Mouse (Mus musculus) liver, postnatal 0 days (tissue): Measurements from ENCODE around the gene Psd4. TPM values are rescaled to one million over a fixed set of nuclear protein-coding genes. Genes with fewer than 3 reads are reported as not detected.

Source experiments
- ATAC-seq: fragments of 200-750 bp; cut with Nextera tagmentation; 2 replicates; pipeline ENCODE4 v1.8.0; 2017; ENCODE audit warnings: mild to moderate bottlenecking, moderate library complexity
- DNase-seq: peaks from one replicate; pipeline ENCODE4 v3.0.0-alpha.2; 2016
- H3K27ac ChIP-seq: fragments of 300-500 bp; sonication (generic); 2 replicates; pipeline ENCODE4 v1.5.1; 2014; ENCODE audit warnings: antibody characterized with exemption, moderate library complexity, mild to moderate bottlenecking, low read depth
- H3K27me3 ChIP-seq: fragments of 300-500 bp; sonication (generic); 2 replicates; pipeline ENCODE4 v1.6.1; 2014; ENCODE audit warnings: low read length, control low read depth, mixed read lengths; ENCODE audit not compliant: insufficient read depth
- H3K36me3 ChIP-seq: fragments of 300-500 bp; sonication (generic); replicated peaks from 2 replicates; pipeline ENCODE4 v1.6.1; 2014; ENCODE audit warnings: mild to moderate bottlenecking, control low read depth, low read length, moderate library complexity, mixed read lengths; ENCODE audit not compliant: insufficient read depth
- H3K4me1 ChIP-seq: fragments of 300-500 bp; sonication (generic); 2 replicates; pipeline ENCODE4 v1.6.1; 2014; ENCODE audit warnings: antibody characterized with exemption, mild to moderate bottlenecking, control low read depth; ENCODE audit not compliant: insufficient read depth
- H3K4me2 ChIP-seq: fragments of 300-500 bp; sonication (generic); 2 replicates; pipeline ENCODE4 v1.6.1; 2014; ENCODE audit warnings: low read depth, mild to moderate bottlenecking, low read length, moderate library complexity, mixed read lengths
- H3K4me3 ChIP-seq: fragments of 300-500 bp; sonication (generic); 2 replicates; pipeline ENCODE4 v1.5.1; 2014; ENCODE audit warnings: low read depth, low read length
- H3K9ac ChIP-seq: fragments of 300-500 bp; sonication (generic); replicated peaks from 2 replicates; pipeline ENCODE4 v1.6.1; 2014; ENCODE audit warnings: mild to moderate bottlenecking, moderate library complexity
- H3K9me3 ChIP-seq: fragments of 300-500 bp; sonication (generic); 2 replicates; pipeline ENCODE4 v1.6.1; 2016; ENCODE audit warnings: mild to moderate bottlenecking, control low read depth, low read length, mixed read lengths
- CTCF ChIP-seq: sonication (generic); IDR thresholded peaks from 2 replicates; pipeline ENCODE4 v1.5.1; 2016; ENCODE audit warnings: antibody characterized with exemption, low read depth
- EP300 ChIP-seq: IDR thresholded peaks from 2 replicates; pipeline ENCODE4 v1.6.1; 2016; ENCODE audit warnings: antibody characterized with exemption, low read depth, mild to moderate bottlenecking
- WGBS: fragments of 180-500 bp; shearing (Covaris S2); extraction: QIAGEN DNeasy Blood & Tissue Kit; methylation state at CpG from one replicate; pipeline ENCODE4 v1.1.7; 2014; ENCODE audit not compliant: insufficient replicate concordance; 5-methylcytosine and 5-hydroxymethylcytosine counted together
- polyA plus RNA-seq: library from polyadenylated mRNA; unstranded; fragments of >200 nt; fragmentation: Nextera tagmentation; extraction: Ambion mirVana; gene quantifications from 2 replicates; pipeline ENCODE4 v1.2.1, GENCODE M21; 2015

Psd4 gene
- polyA plus RNA-seq, 1 experiment from 2014 or later = 3.9 TPM

- WGBS = 33% methylated on average over 8 of the region's 8 CpGs
- Histone ChIP-seq H3K27ac (peak overlapping the region; percentile 91), H3K9ac (peak overlapping the region; percentile 70), H3K4me1 (peaks cover 31% of the 10 kb centered on the region), H3K36me3 (0 out of 2 replicates have a peak, but pooled peaks cover 11% of the 10 kb centered on the region), H3K4me3 (peak overlapping the region; percentile 44), H3K4me2 (peak overlapping the region; percentile 60), H3K27me3 (no peaks in the 10 kb centered on the region), H3K9me3 (no peaks in the 10 kb centered on the region)
- DNase-seq (peak; percentile 54), ATAC-seq (peak; percentile 80)
- no peak for TF ChIP-seq EP300
- TF ChIP-seq CTCF = no peak
Measured at GRCm38 (mm10) chr2:24345056-24345455, 22.3 kb upstream of the Psd4 start.

- 70% methylated on average over 1 of the region's 1 CpGs for WGBS
- Histone ChIP-seq H3K4me3 (no peak overlapping the region), H3K4me2 (0 out of 2 replicates have a peak overlapping the region, but pooled peaks have one; percentile 6), H3K27ac (no peak overlapping the region), H3K36me3 (0 out of 2 replicates have a peak, but pooled peaks cover 11% of the 10 kb centered on the region), H3K9me3 (no peaks in the 10 kb centered on the region), H3K4me1 (peaks cover 27% of the 10 kb centered on the region), H3K9ac (no peak overlapping the region), H3K27me3 (no peaks in the 10 kb centered on the region)
- ATAC-seq = no peak
- TF ChIP-seq EP300 (no peak), CTCF (no peak)
- no peak for DNase-seq
Measured at GRCm38 (mm10) chr2:24347926-24348325, 19.5 kb upstream of the Psd4 start.

- no peaks in the 10 kb centered on the region for H3K27me3 ChIP-seq
- peaks cover 23% of the 10 kb centered on the region for H3K4me1 ChIP-seq
- no peak for TF ChIP-seq CTCF
- TF ChIP-seq EP300 = peak; percentile 34; the same call in 1 of the 2 replicates
- ATAC-seq (peak; percentile 82), DNase-seq (peak; percentile 60)
- no peaks in the 10 kb centered on the region for H3K9me3 ChIP-seq
- H3K4me3 ChIP-seq = no peak overlapping the region
- H3K9ac ChIP-seq = no peak overlapping the region
- H3K27ac ChIP-seq = peak overlapping the region; percentile 70
- H3K36me3 ChIP-seq = 0 out of 2 replicates have a peak, but pooled peaks cover 11% of the 10 kb centered on the region
- no peak overlapping the region for H3K4me2 ChIP-seq
- 46% methylated on average over 2 of the region's 2 CpGs for WGBS
Measured at GRCm38 (mm10) chr2:24351159-24351558, 16.2 kb upstream of the Psd4 start.

GRCm38 (mm10) chr2:24353042-24353441 is 14.3 kb upstream of the Psd4 start:
- WGBS = 78% methylated on average over 2 of the region's 2 CpGs

GRCm38 (mm10) chr2:24357642-24358041 is 9.7 kb upstream of the Psd4 start:
- H3K4me1 ChIP-seq = peaks cover 8% of the 10 kb centered on the region
- H3K27me3 ChIP-seq = no peaks in the 10 kb centered on the region
- 0% methylated on average over 1 of the region's 1 CpGs for WGBS
- H3K36me3 ChIP-seq = no peaks in the 10 kb centered on the region
- no peak overlapping the region for H3K4me2 ChIP-seq
- 0 out of 2 replicates have a peak overlapping the region, but pooled peaks have one; percentile 9 for H3K9ac ChIP-seq
- no peaks in the 10 kb centered on the region for H3K9me3 ChIP-seq
- no peak overlapping the region for H3K27ac ChIP-seq
- no peak for DNase-seq
- no peak for ATAC-seq
- H3K4me3 ChIP-seq = no peak overlapping the region
- TF ChIP-seq CTCF = peak; percentile 57
- TF ChIP-seq EP300 = no peak

More at GRCm38 (mm10) chr2:24353042-24353441, 14.3 kb upstream of the Psd4 start:
- ATAC-seq (no peak), DNase-seq (no peak)
- TF ChIP-seq EP300 (no peak), CTCF (no peak)
- H3K4me2 ChIP-seq = no peak overlapping the region
- H3K4me1 ChIP-seq = peaks cover 11% of the 10 kb centered on the region
- H3K9me3 ChIP-seq = no peaks in the 10 kb centered on the region
- no peak overlapping the region for H3K4me3 ChIP-seq
- no peak overlapping the region for H3K27ac ChIP-seq
- no peaks in the 10 kb centered on the region for H3K27me3 ChIP-seq
- H3K36me3 ChIP-seq = 0 out of 2 replicates have a peak, but pooled peaks cover 10% of the 10 kb centered on the region
- no peak overlapping the region for H3K9ac ChIP-seq

- Histone ChIP-seq H3K4me3 (no peak overlapping the region), H3K27me3 (no peaks in the 10 kb centered on the region), H3K36me3 (no peaks in the 10 kb centered on the region), H3K9me3 (no peaks in the 10 kb centered on the region), H3K9ac (no peak overlapping the region), H3K27ac (no peak overlapping the region), H3K4me1 (peaks cover 8% of the 10 kb centered on the region), H3K4me2 (no peak overlapping the region)
- TF ChIP-seq CTCF = no peak
- TF ChIP-seq EP300 = no peak
- 74% methylated on average over 1 of the region's 1 CpGs for WGBS
- ATAC-seq = no peak
- no peak for DNase-seq
Measured at GRCm38 (mm10) chr2:24359347-24359746, 8.0 kb upstream of the Psd4 start.

- Histone ChIP-seq H3K4me2 (no peak overlapping the region), H3K27me3 (no peaks in the 10 kb centered on the region), H3K4me3 (no peak overlapping the region), H3K4me1 (0 out of 2 replicates have a peak, but pooled peaks cover 2% of the 10 kb centered on the region), H3K9ac (no peak overlapping the region), H3K9me3 (no peaks in the 10 kb centered on the region), H3K27ac (no peak overlapping the region), H3K36me3 (no peaks in the 10 kb centered on the region)
- DNase-seq (no peak), ATAC-seq (no peak)
- TF ChIP-seq EP300 (no peak), CTCF (peak; percentile 48)
- 51% methylated on average over 3 of the region's 3 CpGs for WGBS
Measured at GRCm38 (mm10) chr2:24363818-24364217, 3.6 kb upstream of the Psd4 start.
